9 mouse cellular contexts compared by ENCODE assay signal in the genomic region with DNA sequence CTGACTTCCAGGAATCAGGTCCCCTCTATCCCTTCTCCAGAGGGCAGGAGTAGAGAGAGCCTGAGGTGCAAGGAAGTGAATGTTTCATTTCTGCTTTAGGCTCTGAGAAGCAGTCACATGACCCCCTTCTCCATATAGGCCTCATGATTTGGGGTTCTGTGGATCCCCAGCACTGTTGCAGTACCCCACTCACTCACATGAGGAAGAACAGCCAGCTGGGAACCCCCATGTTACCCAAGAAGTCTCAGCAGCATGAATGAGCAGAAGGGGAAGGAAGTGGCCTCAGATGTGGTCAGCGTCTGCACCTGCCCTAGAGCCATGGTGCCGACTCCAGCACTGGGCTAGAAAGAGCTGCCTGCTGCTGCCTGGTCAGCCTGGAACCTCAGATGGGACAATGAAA. TPM values are rescaled to one million over a fixed set of nuclear protein-coding genes. Genes with fewer than 3 reads are reported as not detected.
DNase-seq lines count a peak whose midpoint lies in the region; ATAC-seq lines count a peak whose summit lies in the region.
"Had no signal": no experiment of that assay in that cellular context is flagged by ENCODE, and none has a peak within 500 bp of the region (broad histone marks: within the 10 kb centered on the region; RNA-seq: fewer than 3 reads in every experiment).

No protein-coding gene starts in this region.

- no peaks in the 10 kb centered on the region for H3K9me3 ChIP-seq in midbrain, embryonic 10.5 days (replicated peaks)
- H3K9me3 ChIP-seq in midbrain, embryonic 11.5 days (ENCODE audit: control insufficient read depth, low read length) = no peaks in the 10 kb centered on the region
- no peaks in the 10 kb centered on the region for H3K9me3 ChIP-seq in heart, embryonic 15.5 days (replicated peaks)
- no peaks in the 10 kb centered on the region for H3K9me3 ChIP-seq in lung, embryonic 16.5 days (ENCODE audit: control insufficient read depth, low read length)

- no peak overlapping the region for H3K4me2 ChIP-seq in midbrain, embryonic 11.5 days
- H3K4me2 ChIP-seq in heart, embryonic 15.5 days = no peak overlapping the region
- no peak overlapping the region for H3K4me2 ChIP-seq in lung, embryonic 16.5 days (ENCODE audit: low read depth, low read length)

- no peak overlapping the region for H3K4me3 ChIP-seq in midbrain, embryonic 10.5 days
- H3K4me3 ChIP-seq in midbrain, embryonic 11.5 days (ENCODE audit: low read depth, low read length) = no peak overlapping the region
- no peak overlapping the region for H3K4me3 ChIP-seq in heart, embryonic 15.5 days
- no peak overlapping the region for H3K4me3 ChIP-seq in lung, embryonic 16.5 days (ENCODE audit: low read length)

- peak overlapping the region; percentile 81 for H3K27ac ChIP-seq in midbrain, embryonic 10.5 days (replicated peaks)
- no peak overlapping the region; the same call in 1 of the 2 replicates for H3K27ac ChIP-seq in midbrain, embryonic 11.5 days (ENCODE audit: low read depth, low read length)
- peak overlapping the region; percentile 64; the same call in 1 of the 2 replicates for H3K27ac ChIP-seq in heart, embryonic 15.5 days
- H3K27ac ChIP-seq in lung, embryonic 16.5 days (ENCODE audit: low read length) = peak overlapping the region; percentile 37

- no peak for ATAC-seq in midbrain, embryonic 11.5 days (ENCODE audit: low FRiP score)
- ATAC-seq in heart, embryonic 15.5 days (replicated peaks; ENCODE audit: insufficient number of reproducible peaks, insufficient read depth, low FRiP score, low read depth) = no peak
- no peak for ATAC-seq in lung, embryonic 16.5 days (ENCODE audit: low read depth)

- DNase-seq in midbrain, embryonic 10.5 days (ENCODE audit: low spot score) = no peak
- DNase-seq in midbrain, embryonic 11.5 days (ENCODE audit: low spot score, missing footprints) = no peak
- DNase-seq in spleen, postnatal 4 days (ENCODE audit: low spot score in 2 of 2) = peak; percentile 61 to 73
- no peak for DNase-seq in frontal cortex, postnatal 36 days (ENCODE audit: low spot score in 2 of 2)
- no peak for DNase-seq in testis, postnatal 10 days (ENCODE audit: low spot score)
- no peak for DNase-seq in left cerebral cortex, adult 8-10 months (ENCODE audit: low spot score in 2 of 2)

- H3K9ac ChIP-seq in midbrain, embryonic 11.5 days (ENCODE audit: low read length) = no peak overlapping the region
- H3K9ac ChIP-seq in heart, embryonic 15.5 days = no peak overlapping the region
- peak overlapping the region; percentile 49; the same call in 1 of the 2 replicates for H3K9ac ChIP-seq in lung, embryonic 16.5 days (ENCODE audit: low read length)

- no peaks in the 10 kb centered on the region for H3K27me3 ChIP-seq in midbrain, embryonic 10.5 days (ENCODE audit: low read depth, poor library complexity, severe bottlenecking)
- H3K27me3 ChIP-seq in midbrain, embryonic 11.5 days (ENCODE audit: control insufficient read depth, insufficient read depth, low read length) = no peaks in the 10 kb centered on the region
- H3K27me3 ChIP-seq in heart, embryonic 15.5 days = no peaks in the 10 kb centered on the region
- no peaks in the 10 kb centered on the region for H3K27me3 ChIP-seq in lung, embryonic 16.5 days (ENCODE audit: control insufficient read depth, insufficient read depth, low read depth, low read length)

- WGBS in midbrain, embryonic 10.5 days = 88% methylated on average over 2 of the region's 2 CpGs
- WGBS in midbrain, embryonic 11.5 days = 83% methylated on average over 2 of the region's 2 CpGs
- WGBS in heart, embryonic 15.5 days = 56% methylated on average over 2 of the region's 2 CpGs
- 93% methylated on average over 2 of the region's 2 CpGs for WGBS in lung, embryonic 16.5 days

- peaks cover 45% of the 10 kb centered on the region for H3K36me3 ChIP-seq in midbrain, embryonic 10.5 days
- peaks cover 13% of the 10 kb centered on the region for H3K36me3 ChIP-seq in midbrain, embryonic 11.5 days (ENCODE audit: control insufficient read depth, insufficient read depth, low read length)
- peaks cover 16% of the 10 kb centered on the region for H3K36me3 ChIP-seq in heart, embryonic 15.5 days
- H3K36me3 ChIP-seq in lung, embryonic 16.5 days (ENCODE audit: control insufficient read depth, insufficient read depth, low read length) = peaks cover 9% of the 10 kb centered on the region

- peaks cover 65% of the 10 kb centered on the region for H3K4me1 ChIP-seq in midbrain, embryonic 10.5 days
- H3K4me1 ChIP-seq in midbrain, embryonic 11.5 days (ENCODE audit: control insufficient read depth, insufficient read depth, low read length) = peaks cover 39% of the 10 kb centered on the region
- peaks cover 57% of the 10 kb centered on the region for H3K4me1 ChIP-seq in heart, embryonic 15.5 days (replicated peaks)
- peaks cover 42% of the 10 kb centered on the region for H3K4me1 ChIP-seq in lung, embryonic 16.5 days (replicated peaks; ENCODE audit: control insufficient read depth, insufficient read depth, low read length)

RNA-seq across cellular contexts. Expression of a gene that starts 23.3 kb away (rescaled TPM):
- polyA plus RNA-seq in midbrain, embryonic 10.5 days (2016; fragmentation: Nextera tagmentation; extraction: Ambion mirVana) = not detected in 2 replicates
- polyA plus RNA-seq in midbrain, embryonic 11.5 days (2014; fragmentation: Nextera tagmentation; extraction: Ambion mirVana) = 0.07 TPM in 1 of 2 replicates, not detected in the other
- 0.25 TPM in 1 of 2 replicates, not detected in the other for polyA plus RNA-seq in heart, embryonic 15.5 days (2015; fragmentation: Nextera tagmentation; extraction: Ambion mirVana)
- polyA plus RNA-seq in lung, embryonic 16.5 days (2015; fragmentation: Nextera tagmentation; extraction: Ambion mirVana) = 0.10 and 0.23 TPM in 2 replicates
- total RNA-seq in left cerebral cortex, adult 8-10 months (2022) = not detected
- polyA plus RNA-seq: neural tube, embryonic 14.5 days had no signal

RNA-seq across cellular contexts. Expression of a gene that starts 27.0 kb away (rescaled TPM):
- 31.5 and 45.6 TPM in 2 replicates for polyA plus RNA-seq in midbrain, embryonic 10.5 days (2016; fragmentation: Nextera tagmentation; extraction: Ambion mirVana)
- polyA plus RNA-seq in midbrain, embryonic 11.5 days (2014; fragmentation: Nextera tagmentation; extraction: Ambion mirVana) = 45.8 and 48.8 TPM in 2 replicates
- polyA plus RNA-seq in heart, embryonic 15.5 days (2015; fragmentation: Nextera tagmentation; extraction: Ambion mirVana) = 17.5 and 24.6 TPM in 2 replicates
- polyA plus RNA-seq in lung, embryonic 16.5 days (2015; fragmentation: Nextera tagmentation; extraction: Ambion mirVana) = 27.3 and 27.9 TPM in 2 replicates
- 100 to 1,000 TPM in 1 of 4 experiments, 10 to 100 TPM in 3; 89.1 to 103 (median 96.7) TPM for total RNA-seq in left cerebral cortex, adult 8-10 months (2022)

RNA-seq across cellular contexts. Expression of a gene that starts 34.1 kb away (rescaled TPM):
- 0.49 TPM in 1 of 2 replicates, not detected in the other for polyA plus RNA-seq in midbrain, embryonic 10.5 days (2016; fragmentation: Nextera tagmentation; extraction: Ambion mirVana)
- polyA plus RNA-seq in midbrain, embryonic 11.5 days (2014; fragmentation: Nextera tagmentation; extraction: Ambion mirVana) = not detected in 2 replicates
- polyA plus RNA-seq in heart, embryonic 15.5 days (2015; fragmentation: Nextera tagmentation; extraction: Ambion mirVana) = 1.3 and 1.5 TPM in 2 replicates
- polyA plus RNA-seq in lung, embryonic 16.5 days (2015; fragmentation: Nextera tagmentation; extraction: Ambion mirVana) = 3.4 and 3.7 TPM in 2 replicates
- 1 to 10 TPM in 2 of 4 experiments, not detected in 2; 1.7 to 3.6 TPM for total RNA-seq in left cerebral cortex, adult 8-10 months (2022)
- polyA plus RNA-seq: neural tube, embryonic 14.5 days had no signal

RNA-seq across cellular contexts. Expression of a gene that starts 43.3 kb away (rescaled TPM):
- polyA plus RNA-seq in midbrain, embryonic 10.5 days (2016; fragmentation: Nextera tagmentation; extraction: Ambion mirVana) = not detected in 2 replicates
- polyA plus RNA-seq in midbrain, embryonic 11.5 days (2014; fragmentation: Nextera tagmentation; extraction: Ambion mirVana) = 0.10 and 0.25 TPM in 2 replicates
- polyA plus RNA-seq in heart, embryonic 15.5 days (2015; fragmentation: Nextera tagmentation; extraction: Ambion mirVana) = 0.67 and 1.1 TPM in 2 replicates
- polyA plus RNA-seq in lung, embryonic 16.5 days (2015; fragmentation: Nextera tagmentation; extraction: Ambion mirVana) = 1.1 and 1.5 TPM in 2 replicates
- 1 to 10 TPM; 2.9 to 4.4 (median 3.5) TPM for total RNA-seq in left cerebral cortex, adult 8-10 months (2022)

RNA-seq across cellular contexts. Expression of a gene that starts 43.6 kb away (rescaled TPM):
- polyA plus RNA-seq in midbrain, embryonic 10.5 days (2016; fragmentation: Nextera tagmentation; extraction: Ambion mirVana) = 58.1 and 61.3 TPM in 2 replicates
- polyA plus RNA-seq in midbrain, embryonic 11.5 days (2014; fragmentation: Nextera tagmentation; extraction: Ambion mirVana) = 38.8 and 40.5 TPM in 2 replicates
- 24.0 and 27.8 TPM in 2 replicates for polyA plus RNA-seq in heart, embryonic 15.5 days (2015; fragmentation: Nextera tagmentation; extraction: Ambion mirVana)
- polyA plus RNA-seq in lung, embryonic 16.5 days (2015; fragmentation: Nextera tagmentation; extraction: Ambion mirVana) = 45.0 and 45.7 TPM in 2 replicates
- total RNA-seq in left cerebral cortex, adult 8-10 months (2022) = 10 to 100 TPM; 18.0 to 19.4 (median 19.2) TPM

Comparison
In these comparisons a context has a peak if more than half of its experiments do, and no peak if none do; other contexts are left out.
1. DNase-seq: peak in spleen, postnatal 4 days (2 of 2); none in midbrain, embryonic 10.5 days (single experiment), midbrain, embryonic 11.5 days (single experiment), frontal cortex, postnatal 36 days (0 of 2), testis, postnatal 10 days (single experiment) and left cerebral cortex, adult 8-10 months (0 of 2).